Mouse (Mus musculus) embryo, embryonic 11 days (tissue): Measurements from ENCODE around the gene Gm10972.
"Not testable (repeated sequence)": the region's sequence is repeated elsewhere in the genome, so short reads cannot be mapped to it uniquely, and the experiment has no call there.

Experiments used
- DNase-seq: peaks from one replicate; pipeline ENCODE4 v3.0.0-alpha.2; 2015

Gm10972 gene

DNA sequence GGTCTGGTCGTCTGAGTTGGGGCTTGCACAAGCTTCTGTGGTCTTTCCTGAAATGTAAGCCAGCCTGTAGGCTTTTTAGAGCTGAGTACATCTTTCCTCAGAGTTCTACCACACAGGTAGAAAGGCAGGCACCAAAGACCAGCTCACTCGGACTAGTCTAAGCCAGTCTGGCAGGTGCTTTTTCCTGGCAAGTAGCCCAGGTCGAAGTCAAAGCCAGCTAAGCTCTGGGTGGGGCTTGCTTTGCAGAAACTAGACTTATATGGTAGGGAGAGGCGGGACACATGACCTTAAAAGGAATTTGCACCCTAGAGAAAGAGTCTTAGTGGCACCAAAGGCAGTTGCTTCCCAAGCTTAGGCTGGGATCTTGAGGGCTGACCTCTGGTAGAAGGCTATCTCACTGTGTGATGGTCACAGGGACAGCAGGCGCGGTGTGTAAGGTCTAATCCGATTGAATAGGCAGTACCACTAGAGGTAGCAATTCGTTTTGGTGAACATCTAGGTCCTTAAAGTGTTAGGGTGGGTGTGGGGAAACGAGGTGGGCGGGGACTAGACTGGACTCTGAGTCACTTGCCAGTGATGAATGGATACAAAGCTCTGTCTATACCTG, 16.3 kb downstream of the Gm10972 start:
- DNase-seq: not testable (repeated sequence)

- not testable (repeated sequence) for DNase-seq
Observed at GRCm38 (mm10) chr3:94660841-94661240, 17.9 kb downstream of the Gm10972 start.

DNA sequence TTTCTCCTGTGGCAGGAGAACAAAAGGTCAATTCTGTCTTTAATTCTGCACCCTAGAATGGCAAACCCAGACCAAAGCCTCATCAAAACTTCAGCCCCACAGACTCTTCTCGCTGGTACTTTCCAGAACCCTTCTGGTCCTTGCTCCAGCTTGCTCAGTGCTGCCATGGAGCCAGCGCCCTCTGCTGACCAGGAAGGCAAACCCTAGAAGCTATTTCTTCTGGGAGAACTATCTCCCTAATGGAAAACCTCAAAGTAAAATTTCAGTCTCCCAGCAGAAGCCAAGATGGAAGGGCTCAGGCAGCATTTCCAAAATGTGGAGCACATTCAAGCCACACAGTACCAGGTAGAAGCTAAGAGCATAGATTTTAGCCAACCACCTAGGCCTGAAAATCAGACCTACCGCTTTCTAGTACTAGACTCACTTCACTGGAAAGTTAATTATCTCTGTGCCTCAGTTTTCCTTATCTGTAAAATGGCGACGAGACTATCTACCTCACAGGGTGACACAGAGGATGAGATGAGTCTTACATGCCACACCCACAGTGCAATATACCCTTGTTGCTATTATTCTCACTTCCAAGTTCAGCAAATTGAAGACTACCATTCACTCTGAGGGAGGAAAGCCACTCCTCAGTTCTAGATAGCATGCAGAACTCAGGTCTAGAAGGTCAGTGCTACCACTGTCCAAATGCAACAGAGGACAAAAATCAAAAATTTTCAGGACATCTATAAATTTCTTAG, 22.3 kb downstream of the Gm10972 start:
- DNase-seq: not testable (repeated sequence)

- DNase-seq: peak; percentile 22
Observed at GRCm38 (mm10) chr3:94665896-94666295, 23.0 kb downstream of the Gm10972 start.

- DNase-seq: not testable (repeated sequence)
Observed at GRCm38 (mm10) chr3:94675101-94675500, 32.2 kb downstream of the Gm10972 start.

DNA sequence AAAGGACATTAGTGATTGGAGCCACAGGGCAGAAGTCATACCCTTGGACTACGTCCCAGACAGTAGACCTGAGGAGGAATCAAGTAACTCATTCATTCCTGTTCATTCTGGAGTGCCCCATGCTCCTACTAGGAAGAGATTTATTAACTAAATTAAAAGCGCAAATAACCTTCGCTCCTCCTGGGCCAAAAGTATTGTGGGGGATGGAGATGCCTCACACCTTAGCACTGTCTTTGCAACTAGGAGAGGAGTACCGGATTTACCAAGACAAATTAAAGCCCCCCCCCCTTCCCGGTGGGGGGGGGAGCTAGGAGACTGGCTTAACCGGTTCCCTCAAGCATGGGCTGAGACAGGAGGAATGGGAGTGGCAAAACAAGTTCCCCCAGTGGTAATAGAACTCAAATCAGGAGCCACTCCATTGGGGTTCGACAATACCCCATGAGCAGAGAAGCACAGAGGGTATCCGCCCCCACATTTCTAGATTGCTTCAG, 36.5 kb downstream of the Gm10972 start:
- no peak for DNase-seq

GRCm38 (mm10) chr3:94680032-94680431, 37.1 kb downstream of the Gm10972 start:
- not testable (repeated sequence) for DNase-seq

DNA sequence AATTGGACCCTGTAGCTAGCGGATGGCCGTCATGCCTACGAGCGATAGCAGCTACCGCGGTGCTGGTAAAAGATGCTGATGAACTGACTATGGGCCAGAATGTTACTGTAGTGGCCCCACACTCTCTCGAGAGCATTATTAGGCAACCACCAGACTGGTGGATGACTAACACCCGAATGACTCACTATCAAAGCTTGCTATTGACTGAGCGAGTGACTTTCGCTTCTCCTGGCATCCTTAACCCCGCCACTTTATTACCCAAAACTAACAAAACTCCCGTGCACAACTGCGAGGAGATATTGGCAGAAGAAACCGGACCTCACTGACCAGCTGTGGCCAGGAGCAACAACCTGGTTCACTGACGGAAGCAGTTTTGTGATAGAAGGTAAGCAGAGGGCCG, 37.9 kb downstream of the Gm10972 start:
- DNase-seq: no peak

DNA sequence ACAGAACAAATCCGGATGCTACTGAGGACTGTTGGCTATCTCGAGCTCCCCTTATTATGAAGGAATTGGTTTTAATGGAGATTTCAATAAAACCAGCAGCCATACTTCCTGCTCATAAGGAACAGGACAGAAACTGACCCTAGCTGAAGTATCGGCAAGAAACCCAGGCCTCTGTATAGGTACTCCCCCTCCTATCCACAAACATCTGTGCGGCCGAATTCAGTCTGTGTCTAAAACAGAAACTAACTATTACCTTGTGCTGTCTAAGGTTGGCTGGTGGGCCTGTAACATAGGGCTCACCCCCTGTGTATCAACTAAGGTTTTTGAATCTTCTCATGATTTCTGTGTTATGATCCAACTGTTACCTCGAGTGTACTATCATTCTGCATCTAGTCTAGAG, 40.7 kb downstream of the Gm10972 start:
- DNase-seq: no peak

- DNase-seq: not testable (repeated sequence)
Observed at GRCm38 (mm10) chr3:94685989-94686772, 43.3 kb downstream of the Gm10972 start.

GRCm38 (mm10) chr3:94688698-94689097, 45.8 kb downstream of the Gm10972 start:
- DNase-seq: not testable (repeated sequence)

GRCm38 (mm10) chr3:94689195-94689594, 46.3 kb downstream of the Gm10972 start:
- not testable (repeated sequence) for DNase-seq

DNA sequence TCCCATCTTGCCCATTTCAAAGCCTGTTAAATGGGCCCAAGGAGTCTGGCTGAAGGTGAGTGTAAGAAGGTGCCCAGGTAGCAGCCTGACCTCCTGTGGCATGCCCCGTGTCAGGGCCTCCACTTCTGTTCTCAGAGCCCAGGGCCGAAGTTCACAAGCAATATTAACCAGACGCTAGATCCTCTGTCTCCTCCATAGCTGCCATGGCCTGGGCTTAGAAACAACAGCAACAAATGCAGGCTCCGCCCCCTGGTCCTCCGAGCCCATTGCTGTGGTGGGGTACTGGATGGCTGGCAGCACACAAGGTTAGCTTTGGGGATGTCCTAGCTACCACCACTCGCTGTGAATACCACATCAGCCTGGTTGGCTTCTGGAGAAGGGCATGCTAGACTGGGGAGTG, 47.2 kb downstream of the Gm10972 start:
- DNase-seq: not testable (repeated sequence)

- DNase-seq: no peak
Observed at GRCm38 (mm10) chr3:94690616-94691247, 47.8 kb downstream of the Gm10972 start.

GRCm38 (mm10) chr3:94691694-94692093, 48.8 kb downstream of the Gm10972 start:
- DNase-seq: not testable (repeated sequence)
